In genomic region chr1:120609611-120610010, GRCm38 (mm10) we compare ENCODE assay signal across 34 mouse cellular contexts. TPM values are rescaled to one million over a fixed set of nuclear protein-coding genes. Genes with fewer than 3 reads are reported as not detected.
DNase-seq lines count a peak whose midpoint lies in the region; ATAC-seq and TF ChIP-seq lines count a peak whose summit lies in the region.
"Had no signal": no experiment of that assay in that cellular context is flagged by ENCODE, and none has a peak within 500 bp of the region (broad histone marks: within the 10 kb centered on the region; RNA-seq: fewer than 3 reads in every experiment).

No protein-coding gene starts in this region.

- no peaks in the 10 kb centered on the region for H3K9me3 ChIP-seq in neural tube, embryonic 15.5 days (replicated peaks)
- no peaks in the 10 kb centered on the region for H3K9me3 ChIP-seq in hindbrain, postnatal 0 days (ENCODE audit: low read length)
- H3K9me3 ChIP-seq in midbrain, embryonic 14.5 days (ENCODE audit: control insufficient read depth, low read length): no peaks in the 10 kb centered on the region
- no peaks in the 10 kb centered on the region for H3K9me3 ChIP-seq in heart, embryonic 11.5 days (replicated peaks; ENCODE audit: control insufficient read depth, low read length)
- H3K9me3 ChIP-seq: embryonic facial prominence, embryonic 13.5 days; forebrain, embryonic 12.5 days; heart, embryonic 15.5 days; limb, embryonic 12.5 days; liver, embryonic 15.5 days had no signal

- DNase-seq in neural tube, embryonic 10.5 days (ENCODE audit: extremely low spot score, low spot score): peak; percentile 34
- no peak for DNase-seq in hindbrain, postnatal 0 days (ENCODE audit: low spot score)
- DNase-seq in midbrain, embryonic 14.5 days: no peak
- DNase-seq in testis, postnatal 14 days (ENCODE audit: low spot score): no peak
- no peak for DNase-seq in layer of hippocampus, adult 9-11 months
- DNase-seq: adrenal gland, postnatal 14 days; cerebellum, adult 11 months; cerebellum, adult 9-11 months; forebrain, postnatal 0 days; heart, postnatal 36 days; kidney, adult 11 months; kidney, postnatal 25 days; lung, embryonic 14.5 days; lung, postnatal 14 days; right cerebral cortex, adult 18-20 months; thymus, postnatal 4 days had no signal

- H3K36me3 ChIP-seq in neural tube, embryonic 15.5 days: no peaks in the 10 kb centered on the region
- no peaks in the 10 kb centered on the region for H3K36me3 ChIP-seq in hindbrain, postnatal 0 days (ENCODE audit: insufficient read depth, low read length)
- no peaks in the 10 kb centered on the region for H3K36me3 ChIP-seq in midbrain, embryonic 14.5 days (ENCODE audit: control insufficient read depth, insufficient read depth, low read length)
- no peaks in the 10 kb centered on the region for H3K36me3 ChIP-seq in heart, embryonic 11.5 days (ENCODE audit: control insufficient read depth, insufficient read depth, low read length)
- H3K36me3 ChIP-seq: embryonic facial prominence, embryonic 13.5 days; forebrain, embryonic 12.5 days; G1E; heart, embryonic 15.5 days; limb, embryonic 12.5 days; liver, embryonic 15.5 days had no signal

- H3K4me2 ChIP-seq in neural tube, embryonic 15.5 days: no peak overlapping the region
- 0 out of 2 replicates have a peak overlapping the region, but pooled peaks have one; percentile 62 for H3K4me2 ChIP-seq in hindbrain, postnatal 0 days (ENCODE audit: low read depth, low read length)
- peak overlapping the region; percentile 75 for H3K4me2 ChIP-seq in midbrain, embryonic 14.5 days (ENCODE audit: low read length)
- H3K4me2 ChIP-seq in heart, embryonic 11.5 days: no peak overlapping the region
- H3K4me2 ChIP-seq: embryonic facial prominence, embryonic 13.5 days; forebrain, embryonic 12.5 days; heart, embryonic 15.5 days; limb, embryonic 12.5 days; liver, embryonic 15.5 days; lung, embryonic 14.5 days had no signal

- H3K9ac ChIP-seq in neural tube, embryonic 15.5 days (replicated peaks): no peak overlapping the region
- H3K9ac ChIP-seq in hindbrain, postnatal 0 days (replicated peaks; ENCODE audit: low read length): no peak overlapping the region
- H3K9ac ChIP-seq in midbrain, embryonic 14.5 days (replicated peaks; ENCODE audit: low read length): peak overlapping the region; percentile 91
- H3K9ac ChIP-seq in heart, embryonic 11.5 days (ENCODE audit: low read depth, low read length): no peak overlapping the region
- H3K9ac ChIP-seq: embryonic facial prominence, embryonic 13.5 days; forebrain, embryonic 12.5 days; forebrain, postnatal 0 days; heart, embryonic 15.5 days; limb, embryonic 12.5 days; liver, embryonic 15.5 days; lung, embryonic 14.5 days had no signal

- WGBS in neural tube, embryonic 15.5 days: under 1% methylated on average over 6 of the region's 6 CpGs
- WGBS in hindbrain, postnatal 0 days: 9% methylated on average over 6 of the region's 6 CpGs
- 7% methylated on average over 6 of the region's 6 CpGs for WGBS in midbrain, embryonic 14.5 days
- WGBS in heart, embryonic 11.5 days (ENCODE audit: insufficient replicate concordance): 1% methylated on average over 6 of the region's 6 CpGs

- TF ChIP-seq CTCF in hindbrain, postnatal 0 days (IDR thresholded peaks at IDR 0.05; ENCODE audit: low read depth): no peak

- ATAC-seq in neural tube, embryonic 15.5 days (ENCODE audit: low FRiP score): no peak
- no peak for ATAC-seq in hindbrain, postnatal 0 days
- no peak for ATAC-seq in midbrain, embryonic 14.5 days (ENCODE audit: low FRiP score, low TSS enrichment)
- no peak for ATAC-seq in heart, embryonic 11.5 days (replicated peaks; ENCODE audit: insufficient number of reproducible peaks, low FRiP score, low TSS enrichment)
- ATAC-seq: forebrain, postnatal 0 days; inflammation-experienced regulatory T-cells, adult 6 months had no signal

- H3K4me3 ChIP-seq in neural tube, embryonic 15.5 days (replicated peaks): no peak overlapping the region
- H3K4me3 ChIP-seq in hindbrain, postnatal 0 days (ENCODE audit: low read length): no peak overlapping the region
- peak overlapping the region; percentile 59 for H3K4me3 ChIP-seq in midbrain, embryonic 14.5 days (replicated peaks; ENCODE audit: low read depth, low read length)
- H3K4me3 ChIP-seq in heart, embryonic 11.5 days (ENCODE audit: low read depth, low read length): no peak overlapping the region
- H3K4me3 ChIP-seq: embryonic facial prominence, embryonic 13.5 days; forebrain, embryonic 12.5 days; heart, embryonic 15.5 days; left cerebral cortex, adult 2 months; limb, embryonic 12.5 days; liver, embryonic 15.5 days had no signal

- peaks cover 90% of the 10 kb centered on the region for H3K27me3 ChIP-seq in neural tube, embryonic 15.5 days (replicated peaks)
- peaks cover 67% of the 10 kb centered on the region for H3K27me3 ChIP-seq in hindbrain, postnatal 0 days (ENCODE audit: insufficient read depth, low read length)
- peaks cover 75% of the 10 kb centered on the region for H3K27me3 ChIP-seq in midbrain, embryonic 14.5 days (ENCODE audit: control insufficient read depth, insufficient read depth, low read length)
- peaks cover 98% of the 10 kb centered on the region for H3K27me3 ChIP-seq in heart, embryonic 11.5 days (ENCODE audit: control insufficient read depth, insufficient read depth, low read length)

- H3K27ac ChIP-seq in neural tube, embryonic 15.5 days (replicated peaks): no peak overlapping the region
- no peak overlapping the region for H3K27ac ChIP-seq in hindbrain, postnatal 0 days
- H3K27ac ChIP-seq in midbrain, embryonic 14.5 days (replicated peaks; ENCODE audit: low read depth, low read length): peak overlapping the region; percentile 82
- no peak overlapping the region for H3K27ac ChIP-seq in heart, embryonic 11.5 days (ENCODE audit: low read depth, low read length)
- H3K27ac ChIP-seq: embryonic facial prominence, embryonic 13.5 days; forebrain, embryonic 12.5 days; heart, embryonic 15.5 days; left cerebral cortex, adult 2 months; limb, embryonic 12.5 days; liver, embryonic 15.5 days had no signal

- peaks cover 3% of the 10 kb centered on the region; the same call in 1 of the 2 replicates for H3K4me1 ChIP-seq in neural tube, embryonic 15.5 days
- no peaks in the 10 kb centered on the region for H3K4me1 ChIP-seq in hindbrain, postnatal 0 days (ENCODE audit: insufficient read depth, low read length)
- 0 out of 2 replicates have a peak, but pooled peaks cover 3% of the 10 kb centered on the region for H3K4me1 ChIP-seq in midbrain, embryonic 14.5 days (ENCODE audit: control insufficient read depth, insufficient read depth, low read length)
- H3K4me1 ChIP-seq in heart, embryonic 11.5 days (ENCODE audit: control insufficient read depth, insufficient read depth, low read length): 0 out of 2 replicates have a peak, but pooled peaks cover 8% of the 10 kb centered on the region
- H3K4me1 ChIP-seq: liver, embryonic 15.5 days had no signal

RNA-seq across cellular contexts. Expression of gene En1, which starts 7.4 kb away (rescaled TPM):
- polyA plus RNA-seq in neural tube, embryonic 15.5 days (2015; fragmentation: Nextera tagmentation; extraction: Ambion mirVana): 1.0 and 1.2 TPM in 2 replicates
- 13.0 and 13.2 TPM in 2 replicates for total RNA-seq in hindbrain, postnatal 0 days (2014; rRNA removed)
- 6.3 and 6.9 TPM in 2 replicates for polyA plus RNA-seq in hindbrain, postnatal 0 days (2015; fragmentation: Nextera tagmentation; extraction: Ambion mirVana)
- 16.8 and 18.3 TPM in 2 replicates for polyA plus RNA-seq in midbrain, embryonic 14.5 days (2014; fragmentation: Nextera tagmentation; extraction: Ambion mirVana)
- not detected in 2 replicates for polyA plus RNA-seq in heart, embryonic 11.5 days (2014; fragmentation: Nextera tagmentation; extraction: Ambion mirVana)
- total RNA-seq: adrenal gland, postnatal 14 days; granulocyte monocyte progenitor cell, adult 5-6 weeks; heart, postnatal 36 days; layer of hippocampus, adult 18-20 months; left cerebral cortex, adult 2 months; left cerebral cortex, postnatal 25 days; liver, adult 2 months; megakaryocyte progenitor cell, adult 5-6 weeks; monocyte, adult 5-6 weeks had no signal
- polyA plus RNA-seq: G1E; heart, embryonic 15.5 days; inflammation-experienced regulatory T-cells, adult 6 months; kidney, embryonic 14.5 days; liver, adult 2 months; liver, embryonic 15.5 days; lung, embryonic 14.5 days; spleen, adult 2 months had no signal

Comparison
In these comparisons a context has a peak if more than half of its experiments do, and no peak if none do; other contexts are left out.
1. H3K4me2 ChIP-seq: peak in hindbrain, postnatal 0 days (single experiment) and midbrain, embryonic 14.5 days (single experiment); none in neural tube, embryonic 15.5 days (single experiment) and heart, embryonic 11.5 days (single experiment).